Mouse (Mus musculus): ENCODE measurements around the gene Ivd.

Gene Ivd

GRCm38 (mm10) chr2:118903333-118903741 lies 41.6 kb downstream of the Ivd start:
- in situ Hi-C loops (cut with MboI; ENCODE audit: unreplicated experiment in 2 of 2) = no loop called here

DNA sequence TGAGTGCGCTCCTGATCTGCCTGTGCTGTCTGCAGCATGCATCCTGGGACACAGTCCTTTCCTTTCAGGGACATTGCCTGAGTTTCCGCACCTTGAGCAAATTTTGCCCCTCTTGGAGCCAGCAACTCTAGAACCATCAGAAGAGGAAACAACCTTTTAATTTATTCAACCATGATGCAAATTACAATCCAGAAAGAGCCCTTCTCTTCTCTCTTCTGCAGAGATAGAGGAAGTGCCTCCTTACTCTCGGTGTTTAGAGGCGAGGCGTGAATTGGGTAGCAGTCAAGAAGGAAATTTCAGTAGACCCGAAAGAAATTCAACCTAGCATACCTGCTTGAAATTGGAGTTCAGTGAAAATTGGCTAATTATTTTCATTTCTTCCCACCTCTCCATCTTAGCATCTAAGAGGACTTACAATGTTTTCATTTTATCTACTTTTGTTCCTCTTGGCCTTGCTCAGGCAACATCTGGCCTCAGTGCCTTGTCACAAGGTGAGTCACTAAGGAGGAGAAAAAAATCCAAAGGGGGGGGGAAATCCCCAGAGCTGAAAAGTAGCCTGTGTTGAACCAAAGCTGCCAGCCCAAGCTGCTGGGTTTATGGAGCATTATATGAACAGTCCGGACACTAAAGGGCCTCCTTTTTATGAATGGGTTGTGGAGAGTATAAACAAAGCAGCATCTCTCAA lies 43.8 kb downstream of the Ivd start:
- in situ Hi-C loops (cut with MboI; ENCODE audit: unreplicated experiment in 2 of 2) = no loop called here

DNA sequence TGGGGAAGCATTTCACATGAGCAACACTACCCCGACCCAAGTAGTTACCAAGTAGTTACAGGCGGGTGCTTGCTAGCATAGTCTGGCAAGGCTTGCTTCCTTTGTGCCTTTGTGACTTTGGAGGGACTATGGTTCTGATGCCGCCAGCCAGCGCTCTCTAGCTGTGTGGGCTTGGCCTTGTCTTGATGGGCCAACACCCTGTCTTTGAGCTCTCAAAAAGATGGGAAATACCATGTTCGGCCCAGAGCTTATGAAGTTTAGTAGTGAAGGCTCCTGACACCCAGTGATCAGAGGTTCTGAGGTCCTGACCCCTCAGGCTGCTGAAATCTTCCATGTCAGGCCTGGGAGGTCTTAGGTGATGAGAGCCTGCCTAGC lies 44.4 kb downstream of the Ivd start:
- in situ Hi-C loops (cut with MboI; ENCODE audit: unreplicated experiment in 2 of 2) = no loop called here

GRCm38 (mm10) chr2:118907781-118908180 lies 46.0 kb downstream of the Ivd start:
- in situ Hi-C loops (cut with MboI; ENCODE audit: unreplicated experiment in 2 of 2) = no loop called here

- in situ Hi-C loops (cut with MboI; ENCODE audit: unreplicated experiment in 2 of 2) = no loop called here
These were observed 47.4 kb downstream of the Ivd start for GRCm38 (mm10) chr2:118909151-118909550.

DNA sequence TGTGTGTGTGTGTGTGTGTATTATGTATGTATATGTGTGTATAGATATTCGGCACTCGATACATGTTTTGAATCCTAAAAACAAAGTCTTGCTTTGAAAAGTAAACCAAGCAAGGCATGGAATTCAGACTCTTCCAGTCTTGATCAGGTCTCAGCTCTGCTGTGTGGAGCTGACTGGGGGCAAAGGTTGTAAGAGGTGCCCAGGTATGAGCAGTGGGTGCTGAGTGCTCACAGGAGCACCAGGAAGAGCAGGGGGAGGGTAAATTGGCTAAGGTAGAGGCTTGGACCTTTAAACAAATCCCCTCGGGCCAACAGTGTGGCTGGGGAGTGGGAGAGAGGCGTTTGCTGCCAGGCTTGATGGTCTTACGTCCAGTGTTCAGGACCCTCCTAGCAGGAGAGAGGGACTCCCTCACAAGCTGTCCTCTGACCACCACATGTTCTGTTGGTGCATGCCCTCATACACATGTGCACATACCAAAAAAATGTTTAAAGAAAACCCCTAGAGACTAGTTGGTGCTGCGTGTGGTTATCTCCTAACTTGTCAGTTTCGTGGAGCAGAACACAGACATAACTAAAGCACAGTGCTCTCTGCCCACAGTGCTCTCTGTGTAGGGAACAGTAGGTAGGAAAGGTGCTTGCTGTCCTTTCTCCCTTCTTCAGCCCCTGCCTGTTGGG lies 49.0 kb downstream of the Ivd start:
- in situ Hi-C loops (cut with MboI; ENCODE audit: unreplicated experiment in 2 of 2) = no loop called here

- in situ Hi-C loops (cut with MboI; ENCODE audit: unreplicated experiment in 2 of 2) = no loop called here
These were observed 51.0 kb downstream of the Ivd start for GRCm38 (mm10) chr2:118912706-118913105.

DNA sequence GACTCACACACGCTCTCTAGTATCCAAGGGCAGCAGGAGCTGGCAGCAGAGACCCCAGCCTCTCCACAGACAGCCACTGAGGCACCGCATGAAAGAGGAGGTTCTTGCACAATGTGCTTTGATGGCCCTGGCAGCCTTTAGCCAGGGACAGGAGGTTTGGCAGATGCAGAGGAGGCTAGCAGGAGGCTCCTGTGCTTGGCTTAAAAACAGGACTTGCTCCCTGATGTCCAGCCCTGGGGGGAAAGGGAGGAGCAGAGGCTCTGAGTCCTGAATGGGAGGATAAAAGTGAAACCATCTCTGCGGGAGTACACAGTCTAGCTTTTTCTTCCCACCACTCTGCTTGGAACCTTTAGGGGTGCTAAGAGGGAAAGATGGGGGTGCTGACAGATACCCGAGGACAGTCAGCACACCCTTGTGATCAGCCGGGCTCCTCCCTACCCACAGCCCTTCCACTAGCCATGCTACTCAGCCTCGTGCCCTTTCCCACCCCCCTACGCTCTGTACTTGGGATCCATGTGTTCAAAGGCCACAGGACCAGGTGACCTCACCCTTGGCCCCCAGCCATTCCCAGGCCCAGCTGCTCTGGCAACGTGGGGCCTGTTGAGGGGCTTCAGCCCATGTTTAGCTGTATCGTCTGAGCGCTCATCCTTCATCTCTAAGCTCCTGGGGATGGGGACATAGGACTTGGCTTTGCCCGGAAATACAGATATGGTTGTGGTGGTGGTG lies 52.0 kb downstream of the Ivd start:
- in situ Hi-C loops (cut with MboI; ENCODE audit: unreplicated experiment in 2 of 2) = no loop called here

DNA sequence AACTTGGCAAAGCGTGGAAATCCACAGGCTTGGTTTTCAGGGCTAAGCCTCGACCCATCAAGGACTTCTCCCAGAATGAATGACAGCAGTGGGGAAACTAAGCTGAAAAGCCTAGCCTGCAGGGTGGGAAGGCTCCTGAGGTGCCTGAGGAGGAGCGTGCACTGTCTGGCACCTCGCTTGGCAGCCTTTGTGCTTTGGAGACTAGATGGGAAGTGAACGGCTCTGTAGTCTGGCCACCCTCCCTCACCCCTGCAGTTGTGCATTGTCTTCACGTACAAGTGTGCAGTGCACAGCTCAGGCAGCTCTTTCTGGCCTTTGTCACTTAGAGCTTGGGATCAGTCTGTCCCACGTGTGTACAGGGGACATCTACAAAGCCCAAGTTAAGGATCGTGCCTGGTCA lies 52.9 kb downstream of the Ivd start:
- in situ Hi-C loops (cut with MboI; ENCODE audit: unreplicated experiment in 2 of 2) = no loop called here

DNA sequence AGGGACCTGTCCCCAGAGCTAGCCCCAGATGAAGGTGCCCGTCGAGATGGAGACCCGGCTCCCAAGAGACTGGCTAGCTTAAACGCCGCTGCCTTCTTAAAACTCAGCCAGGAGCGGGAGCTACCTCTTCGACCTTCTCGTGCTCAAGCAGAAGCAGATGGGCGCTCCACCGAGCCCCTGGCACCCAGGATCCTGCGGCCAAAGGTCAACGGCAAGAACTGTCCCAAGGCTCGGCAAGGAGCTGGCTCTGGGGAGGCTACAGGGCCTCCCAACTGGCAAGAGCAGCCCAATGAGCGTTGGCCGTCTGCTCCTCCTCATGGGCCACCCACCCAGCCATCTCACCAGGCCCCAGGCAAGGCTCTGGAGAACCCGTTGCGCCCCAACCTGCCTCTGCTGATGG lies 54.7 kb downstream of the Ivd start:
- in situ Hi-C loops (cut with MboI; ENCODE audit: unreplicated experiment in 2 of 2) = no loop called here

DNA sequence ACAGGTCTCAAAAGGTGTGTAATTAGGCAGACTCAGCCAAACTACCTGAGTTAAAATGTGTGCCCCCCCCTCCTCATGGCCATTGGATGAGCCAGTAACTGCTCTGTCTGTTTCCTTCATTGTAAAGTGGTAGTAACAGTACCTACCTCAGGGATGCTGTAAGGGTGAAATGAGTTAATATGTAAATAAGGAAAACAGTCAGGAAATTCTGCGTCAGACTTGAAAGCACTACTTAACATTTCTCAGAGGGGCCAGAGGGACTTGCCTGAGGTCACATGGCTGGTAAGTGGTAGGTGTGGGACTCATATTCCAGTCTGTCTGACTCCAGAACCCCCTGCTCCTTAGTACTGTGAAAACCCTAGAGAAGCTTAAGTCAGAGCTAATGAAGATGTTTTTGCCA lies 56.8 kb downstream of the Ivd start:
- in situ Hi-C loops (cut with MboI; ENCODE audit: unreplicated experiment in 2 of 2) = no loop called here

- in situ Hi-C loops (cut with MboI; ENCODE audit: unreplicated experiment in 2 of 2) = no loop called here
These were observed 58.7 kb downstream of the Ivd start for GRCm38 (mm10) chr2:118920428-118920827.

GRCm38 (mm10) chr2:118925952-118926351 lies 64.2 kb downstream of the Ivd start:
- in situ Hi-C loops (cut with MboI; ENCODE audit: unreplicated experiment in 2 of 2) = no loop called here

- in situ Hi-C loops (cut with MboI; ENCODE audit: unreplicated experiment in 2 of 2) = no loop called here
These were observed 64.7 kb downstream of the Ivd start, which contains the start of gene Chst14 for GRCm38 (mm10) chr2:118926361-118926997. Chst14 (plus strand) TSS chr2:118926496.

- in situ Hi-C loops (cut with MboI; ENCODE audit: unreplicated experiment in 2 of 2) = no loop called here
These were observed 65.4 kb downstream of the Ivd start for GRCm38 (mm10) chr2:118926998-118927739.

All from v-Abl transformed pro-B cells (cell line).